Mouse (Mus musculus) bone marrow, adult 2 months (tissue): ENCODE results near the gene Cyfip1. TPM values are rescaled to one million over a fixed set of nuclear protein-coding genes. Genes with fewer than 3 reads are reported as not detected.

ENCODE experiments used
- H3K27ac ChIP-seq: fragments of 200-500 bp; 2 replicates; pipeline ENCODE4 v1.5.1; 2012; ENCODE audit warnings: low read depth, mild to moderate bottlenecking, control low read depth, inconsistent platforms, low read length; ENCODE audit not compliant: control insufficient read depth, poor library complexity, insufficient read depth
- H3K4me1 ChIP-seq: fragments of 200-500 bp; 2 replicates; pipeline ENCODE4 v1.6.1; 2011; ENCODE audit warnings: low read length; ENCODE audit not compliant: control insufficient read depth, insufficient read depth
- H3K4me3 ChIP-seq: fragments of 200-500 bp; replicated peaks from 2 replicates; pipeline ENCODE3; 2011; ENCODE audit warnings: mild to moderate bottlenecking, low read depth, low read length, control low read depth; ENCODE audit not compliant: control insufficient read depth
- CTCF ChIP-seq: fragments of 200-500 bp; IDR thresholded peaks from 2 replicates; pipeline ENCODE4 v1.5.1; 2011; ENCODE audit warnings: low read length, control low read depth; ENCODE audit not compliant: control insufficient read depth, insufficient read depth
- POLR2A ChIP-seq: fragments of 200-500 bp; IDR thresholded peaks from 2 replicates; pipeline ENCODE4 v1.6.1; 2011; ENCODE audit warnings: low read depth, mild to moderate bottlenecking, control low read depth, low read length, borderline replicate concordance; ENCODE audit not compliant: control insufficient read depth
- WGBS: fragments of 180-500 bp; shearing (Covaris S2); methylation state at CpG from one replicate; pipeline ENCODE4 v1.1.7; 2018; 5-methylcytosine and 5-hydroxymethylcytosine counted together
- polyA plus RNA-seq: library from polyadenylated mRNA; stranded (reverse); fragments of >200 nt; gene quantifications from 2 replicates; pipeline ENCODE4 v1.2.4, GENCODE M21; 2011; ENCODE audit warnings: low replicate concordance; ENCODE audit not compliant: missing spikeins, insufficient read depth, insufficient read length

Gene Cyfip1
- polyA plus RNA-seq, 1 experiment: 14.1 TPM

DNA sequence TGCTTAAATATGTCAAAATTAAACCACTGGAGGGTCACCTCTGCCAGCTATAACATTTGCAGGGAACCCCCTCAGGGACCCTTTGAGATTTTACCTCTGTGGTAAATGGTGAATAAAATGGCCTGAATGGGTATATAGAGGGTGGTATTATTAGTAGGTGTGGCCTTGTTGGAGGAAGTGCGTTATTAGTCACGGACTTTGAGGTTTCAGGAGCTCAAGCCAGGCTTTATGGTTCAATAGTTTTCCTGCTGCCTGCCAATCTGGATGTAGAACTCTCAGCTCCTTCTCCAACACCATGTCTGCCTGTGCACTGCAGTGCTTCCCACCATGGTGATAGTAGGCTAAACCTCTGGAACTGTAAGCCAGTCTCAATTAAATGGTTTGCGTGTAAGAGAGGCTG lies 27.7 kb downstream of the Cyfip1 start:
- Histone ChIP-seq H3K27ac (no peak overlapping the region), H3K4me3 (no peak overlapping the region), H3K4me1 (no peaks in the 10 kb centered on the region)
- 66% methylated on average over 3 of the region's 3 CpGs for WGBS
- TF ChIP-seq POLR2A: no peak
- no peak for TF ChIP-seq CTCF

DNA sequence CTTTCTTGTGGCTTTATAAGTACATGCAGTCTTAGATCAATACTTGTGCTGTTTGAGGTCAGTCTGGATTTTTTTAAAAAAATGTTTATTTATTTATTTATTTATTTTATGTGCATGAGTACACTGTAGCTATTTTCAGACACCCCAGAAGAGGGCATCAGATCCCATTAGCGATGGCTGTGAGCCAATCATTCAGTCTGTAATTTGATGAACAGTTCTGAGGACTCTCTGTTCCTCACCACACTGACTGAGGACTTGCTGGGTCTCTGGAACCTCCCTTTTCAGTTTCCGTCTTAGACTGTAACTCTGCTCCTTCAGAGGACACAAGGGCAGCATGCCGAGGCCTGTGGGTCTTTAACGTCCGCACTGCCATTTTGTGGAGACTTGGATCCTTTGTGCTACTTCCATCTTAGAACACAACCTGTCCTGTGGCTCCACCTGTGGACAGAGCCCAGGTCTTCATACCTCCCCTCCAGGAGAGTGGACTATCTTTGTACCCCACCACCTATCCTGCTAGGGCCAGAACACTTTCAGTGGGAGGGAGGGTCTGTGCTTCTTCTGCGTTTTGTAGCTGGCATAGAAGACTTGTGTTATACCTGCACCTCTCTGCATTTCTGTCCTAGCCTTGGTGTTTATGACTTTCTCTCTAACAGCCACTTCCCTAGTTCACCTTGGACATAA lies 28.9 kb downstream of the Cyfip1 start:
- TF ChIP-seq POLR2A (no peak), CTCF (no peak)
- no peak overlapping the region for H3K27ac ChIP-seq
- WGBS: 86% methylated on average over 6 of the region's 6 CpGs
- H3K4me1 ChIP-seq: no peaks in the 10 kb centered on the region
- H3K4me3 ChIP-seq: no peak overlapping the region

DNA sequence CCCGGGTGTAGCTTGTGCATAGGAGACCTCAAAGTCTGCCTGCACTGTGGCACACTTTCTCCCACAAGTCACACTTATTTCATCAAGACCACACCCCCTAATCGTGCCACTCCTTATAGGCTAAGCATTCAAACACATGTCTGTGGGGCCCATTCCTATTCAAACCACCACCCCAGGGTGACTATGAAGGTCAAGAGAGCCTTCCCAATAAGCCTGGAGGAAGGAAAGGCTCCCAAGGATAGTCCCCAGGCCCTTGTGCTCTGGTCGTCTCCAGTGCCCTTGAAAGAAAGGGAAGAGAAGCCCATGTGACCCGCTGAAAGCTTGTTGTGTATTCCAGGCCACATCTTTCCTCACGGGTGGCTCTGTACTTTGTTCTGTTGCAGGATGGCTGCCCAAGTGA lies 29.9 kb downstream of the Cyfip1 start:
- H3K27ac ChIP-seq: no peak overlapping the region
- H3K4me3 ChIP-seq: no peak overlapping the region
- TF ChIP-seq CTCF (no peak), POLR2A (no peak)
- no peaks in the 10 kb centered on the region for H3K4me1 ChIP-seq
- WGBS: 81% methylated on average over 5 of the region's 5 CpGs

DNA sequence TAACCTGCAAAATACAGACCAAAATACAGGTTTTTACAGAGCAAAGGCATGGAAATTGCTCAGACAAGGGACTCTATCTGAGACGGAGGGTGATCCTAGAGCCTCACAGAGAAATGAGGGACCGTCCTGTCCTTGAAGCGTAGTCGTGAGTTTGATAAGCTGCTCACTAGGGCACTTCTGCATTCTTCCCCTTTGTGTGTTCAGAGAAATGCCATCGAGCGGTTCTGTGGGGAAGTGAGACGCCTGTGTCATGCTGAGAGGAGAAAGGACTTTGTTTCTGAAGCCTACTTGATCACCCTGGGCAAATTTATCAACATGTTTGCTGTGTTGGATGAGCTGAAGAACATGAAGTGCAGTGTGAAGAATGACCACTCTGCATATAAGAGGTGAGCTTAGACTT lies 33.2 kb downstream of the Cyfip1 start:
- Histone ChIP-seq H3K27ac (no peak overlapping the region), H3K4me1 (no peaks in the 10 kb centered on the region), H3K4me3 (no peak overlapping the region)
- WGBS: 63% methylated on average over 7 of the region's 7 CpGs
- TF ChIP-seq CTCF: no peak
- TF ChIP-seq POLR2A: no peak

DNA sequence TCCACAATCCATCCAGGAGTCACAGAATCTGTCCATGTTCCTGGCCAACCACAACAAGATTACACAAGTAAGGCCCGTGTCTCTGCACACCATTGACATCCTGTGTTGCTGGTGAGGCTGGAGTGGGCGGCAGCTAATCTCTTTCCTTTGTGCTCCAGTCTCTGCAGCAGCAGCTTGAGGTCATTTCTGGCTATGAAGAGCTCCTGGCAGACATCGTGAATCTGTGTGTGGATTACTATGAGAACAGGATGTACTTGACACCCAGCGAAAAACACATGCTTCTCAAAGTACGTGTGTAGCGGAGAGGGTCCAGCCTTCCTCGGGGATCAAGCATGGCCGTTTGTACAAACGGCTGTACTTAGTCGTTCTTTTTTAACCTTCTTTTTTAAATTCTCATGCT lies 36.2 kb downstream of the Cyfip1 start:
- WGBS: 83% methylated on average over 10 of the region's 10 CpGs
- no peak overlapping the region for H3K4me3 ChIP-seq
- no peak overlapping the region for H3K27ac ChIP-seq
- TF ChIP-seq POLR2A (no peak), CTCF (no peak)
- no peaks in the 10 kb centered on the region for H3K4me1 ChIP-seq

DNA sequence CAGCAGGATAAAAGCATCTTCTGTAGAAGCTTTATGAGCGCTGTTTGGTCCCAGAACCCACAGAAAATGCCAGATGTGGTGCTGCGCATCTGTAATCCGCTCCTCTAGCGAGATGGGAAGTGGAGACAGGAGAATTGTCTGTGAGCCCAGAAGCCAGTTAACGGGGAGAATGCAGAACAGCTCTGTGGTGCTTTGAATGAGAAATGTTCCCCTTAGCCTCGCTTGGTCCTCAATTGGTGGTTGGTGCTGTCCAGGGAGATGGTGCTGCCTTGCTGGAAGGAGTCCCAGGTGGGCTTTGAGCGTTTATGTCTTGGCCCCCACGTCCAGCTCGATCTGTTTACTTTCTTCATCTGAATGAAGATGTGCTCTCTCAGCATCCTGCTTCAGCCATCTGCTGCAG lies 39.3 kb downstream of the Cyfip1 start:
- TF ChIP-seq POLR2A: no peak
- no peak for TF ChIP-seq CTCF
- no peaks in the 10 kb centered on the region for H3K4me1 ChIP-seq
- H3K27ac ChIP-seq: no peak overlapping the region
- WGBS: 84% methylated on average over 9 of the region's 9 CpGs
- H3K4me3 ChIP-seq: no peak overlapping the region

DNA sequence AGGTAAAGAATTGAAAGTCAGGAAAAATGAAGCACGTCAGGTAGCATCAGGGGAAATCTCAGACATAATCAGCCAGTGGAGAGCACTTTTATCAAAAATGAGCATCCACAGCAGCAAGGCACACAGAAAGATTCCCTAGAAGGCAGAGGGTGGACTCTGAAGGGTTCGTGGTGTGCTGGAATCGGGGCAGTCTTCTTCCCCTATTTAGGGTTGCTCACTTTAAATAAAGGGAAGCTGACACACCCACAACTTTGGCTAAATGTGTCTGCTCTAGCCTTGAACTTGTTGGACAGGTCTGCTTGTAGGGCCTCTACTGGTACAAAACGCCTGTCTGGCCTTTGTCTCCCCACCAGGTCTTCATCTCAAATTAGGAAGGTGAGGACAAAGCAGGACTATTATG lies 47.1 kb downstream of the Cyfip1 start:
- 69% methylated on average over 4 of the region's 4 CpGs for WGBS
- TF ChIP-seq CTCF: no peak
- TF ChIP-seq POLR2A: no peak
- H3K4me1 ChIP-seq: peaks cover 1% of the 10 kb centered on the region; the same call in 1 of the 2 replicates

DNA sequence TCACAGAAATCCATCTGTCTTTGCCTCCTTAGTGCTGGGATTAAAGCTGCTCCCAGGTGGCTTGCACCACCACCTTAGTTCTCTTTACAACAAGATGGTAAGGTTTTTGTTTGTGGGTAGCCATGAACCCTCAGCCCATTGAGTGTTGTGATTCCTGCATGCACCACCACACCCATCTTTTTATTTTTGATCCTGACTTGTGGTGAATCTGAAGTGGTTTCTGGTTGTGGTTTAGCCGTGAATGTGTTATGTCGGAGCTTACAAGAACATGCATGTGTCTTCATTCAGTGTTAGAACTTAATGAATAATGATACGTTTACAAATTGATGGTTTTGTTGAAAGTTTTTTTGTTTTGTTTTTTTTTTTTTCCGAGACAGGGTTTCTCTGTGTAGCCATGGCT lies 48.5 kb downstream of the Cyfip1 start:
- no peak overlapping the region for H3K4me3 ChIP-seq
- WGBS: 72% methylated on average over 4 of the region's 4 CpGs
- TF ChIP-seq POLR2A (no peak), CTCF (no peak)
- H3K4me1 ChIP-seq: peaks cover 1% of the 10 kb centered on the region; the same call in 1 of the 2 replicates
- no peak overlapping the region for H3K27ac ChIP-seq

More for the DNA sequence above, 47.1 kb downstream of the Cyfip1 start:
- Histone ChIP-seq H3K4me3 (no peak overlapping the region), H3K27ac (no peak overlapping the region)

DNA sequence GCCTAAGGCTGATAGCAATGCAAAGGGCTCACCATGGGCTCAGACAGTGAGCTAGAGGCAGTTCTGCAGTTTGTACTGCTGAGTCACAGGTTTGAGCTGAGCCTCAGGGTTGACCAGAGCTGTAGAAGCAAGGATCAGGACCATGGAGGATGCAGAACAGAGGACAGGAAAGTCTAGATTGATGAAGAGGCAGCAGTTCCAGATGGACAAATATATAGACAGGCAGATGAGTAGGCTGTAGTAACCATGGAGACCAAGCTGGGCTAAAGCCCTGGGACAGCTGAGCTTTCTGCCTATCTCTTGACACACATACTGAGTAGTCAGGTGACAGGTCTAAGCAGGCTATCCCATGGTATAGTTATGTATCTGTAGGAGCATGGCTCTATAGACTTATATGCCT lies 49.2 kb downstream of the Cyfip1 start:
- Histone ChIP-seq H3K4me1 (peaks cover 1% of the 10 kb centered on the region; the same call in 1 of the 2 replicates), H3K27ac (no peak overlapping the region)
- TF ChIP-seq CTCF (no peak), POLR2A (no peak)

More for the DNA sequence above, 49.2 kb downstream of the Cyfip1 start:
- H3K4me3 ChIP-seq: no peak overlapping the region
